Mouse (Mus musculus) liver, adult 2 months (tissue): Measurements from ENCODE around the gene Sox5. TPM values are rescaled to one million over a fixed set of nuclear protein-coding genes. Genes with fewer than 3 reads are reported as not detected.

Experiments
- DNase-seq: peaks from one replicate; pipeline ENCODE4 v3.0.0-alpha.2; 2011; ENCODE audit warnings: low read depth, low spot score; ENCODE audit errors: extremely low read depth
- H3K27ac ChIP-seq: fragments of 200-500 bp; replicated peaks from 2 replicates; pipeline ENCODE4 v1.5.1; 2012; ENCODE audit warnings: low read depth, mild to moderate bottlenecking, control low read depth, inconsistent platforms, low read length; ENCODE audit not compliant: insufficient read depth
- H3K27me3 ChIP-seq: fragments of 200-500 bp; 2 replicates; pipeline ENCODE4 v1.6.1; 2012; ENCODE audit warnings: mild to moderate bottlenecking, moderate library complexity, low read length, inconsistent platforms; ENCODE audit not compliant: control insufficient read depth, insufficient read depth
- H3K36me3 ChIP-seq: fragments of 200-500 bp; 2 replicates; pipeline ENCODE4 v1.6.1; 2012; ENCODE audit warnings: low read length, inconsistent platforms; ENCODE audit not compliant: control insufficient read depth, insufficient read depth
- H3K4me1 ChIP-seq: fragments of 200-500 bp; 2 replicates; pipeline ENCODE4 v1.6.1; 2011; ENCODE audit warnings: low read length; ENCODE audit not compliant: control insufficient read depth, insufficient read depth
- H3K4me3 ChIP-seq: fragments of 200-500 bp; 2 replicates; pipeline ENCODE4 v1.5.1; 2011; ENCODE audit warnings: low read depth, mild to moderate bottlenecking, control low read depth, low read length, moderate library complexity; ENCODE audit not compliant: insufficient read depth
- H3K79me2 ChIP-seq: fragments of 200-500 bp; 2 replicates; pipeline ENCODE4 v1.6.1; 2012; ENCODE audit warnings: inconsistent platforms, mild to moderate bottlenecking, low read length, moderate library complexity; ENCODE audit not compliant: control insufficient read depth, insufficient read depth
- H3K9ac ChIP-seq: fragments of 200-500 bp; 2 replicates; pipeline ENCODE4 v1.6.1; 2012; ENCODE audit warnings: low read depth, mild to moderate bottlenecking, control low read depth, inconsistent platforms, low read length
- CTCF ChIP-seq: fragments of 200-500 bp; IDR thresholded peaks from 2 replicates; pipeline ENCODE4 v1.5.1; 2011; ENCODE audit warnings: low read depth, low read length, control low read depth
- POLR2A ChIP-seq: fragments of 200-500 bp; IDR thresholded peaks from 2 replicates; pipeline ENCODE4 v1.6.1; 2011; ENCODE audit warnings: low read length, control low read depth; ENCODE audit not compliant: insufficient read depth; ENCODE audit errors: extremely low read depth
- WGBS: fragments of 180-500 bp; shearing (Covaris S2); methylation state at CpG from one replicate; pipeline ENCODE4 v1.1.7; 2018; 5-methylcytosine and 5-hydroxymethylcytosine counted together
- polyA plus RNA-seq: library from polyadenylated mRNA; depleted of rRNA; stranded (reverse); fragments of >200 nt; gene quantifications from 2 replicates; pipeline ENCODE4 v1.2.3, GENCODE M21; 2012
- total RNA-seq: library from RNA; depleted of rRNA; stranded (reverse); fragments of >200 nt; gene quantifications from 2 replicates; pipeline ENCODE4 v1.2.3, GENCODE M21; 2014

Gene Sox5
- total and polyA plus RNA-seq, 2 experiments = 7.5 to 31.6 TPM

GRCm38 (mm10) chr6:143916152-143916735 is 865.5 kb downstream of the Sox5 start:
- no peaks in the 10 kb centered on the region for H3K79me2 ChIP-seq
- WGBS = 86% methylated on average over 10 of the region's 10 CpGs
- TF ChIP-seq POLR2A (no peak), CTCF (no peak)
- no peak overlapping the region for H3K27ac ChIP-seq
- H3K27me3 ChIP-seq = no peaks in the 10 kb centered on the region
- no peak overlapping the region for H3K9ac ChIP-seq
- DNase-seq = no peak
- H3K4me3 ChIP-seq = no peak overlapping the region
- no peaks in the 10 kb centered on the region for H3K4me1 ChIP-seq
- no peaks in the 10 kb centered on the region; the same call in 1 of the 2 replicates for H3K36me3 ChIP-seq

- Histone ChIP-seq H3K9ac (no peak overlapping the region), H3K4me1 (no peaks in the 10 kb centered on the region), H3K27ac (no peak overlapping the region), H3K4me3 (no peak overlapping the region), H3K36me3 (no peaks in the 10 kb centered on the region; the same call in 1 of the 2 replicates), H3K79me2 (no peaks in the 10 kb centered on the region), H3K27me3 (no peaks in the 10 kb centered on the region)
- 99% methylated on average over 3 of the region's 3 CpGs for WGBS
- TF ChIP-seq POLR2A (no peak), CTCF (no peak)
- no peak for DNase-seq
Measured at GRCm38 (mm10) chr6:143915686-143916085, 866.1 kb downstream of the Sox5 start.

- no peak for DNase-seq
- Histone ChIP-seq H3K79me2 (no peaks in the 10 kb centered on the region), H3K4me1 (no peaks in the 10 kb centered on the region), H3K27me3 (no peaks in the 10 kb centered on the region), H3K36me3 (no peaks in the 10 kb centered on the region; the same call in 1 of the 2 replicates), H3K4me3 (no peak overlapping the region), H3K27ac (no peak overlapping the region), H3K9ac (no peak overlapping the region)
- TF ChIP-seq POLR2A = no peak
- no peak for TF ChIP-seq CTCF
- 94% methylated on average over 3 of the region's 3 CpGs for WGBS
Measured at GRCm38 (mm10) chr6:143912316-143912715, 869.5 kb downstream of the Sox5 start.

GRCm38 (mm10) chr6:143904693-143905031 is 877.1 kb downstream of the Sox5 start:
- no peak overlapping the region for H3K9ac ChIP-seq
- H3K79me2 ChIP-seq = no peaks in the 10 kb centered on the region
- H3K4me3 ChIP-seq = no peak overlapping the region
- DNase-seq = no peak
- no peaks in the 10 kb centered on the region for H3K4me1 ChIP-seq
- H3K36me3 ChIP-seq = peaks cover 2% of the 10 kb centered on the region; the same call in 1 of the 2 replicates
- H3K27ac ChIP-seq = no peak overlapping the region
- H3K27me3 ChIP-seq = no peaks in the 10 kb centered on the region
- no peak for TF ChIP-seq POLR2A
- TF ChIP-seq CTCF = no peak

- Histone ChIP-seq H3K27ac (no peak overlapping the region), H3K9ac (no peak overlapping the region), H3K4me3 (no peak overlapping the region), H3K79me2 (no peaks in the 10 kb centered on the region), H3K36me3 (peaks cover 4% of the 10 kb centered on the region; the same call in 1 of the 2 replicates), H3K27me3 (no peaks in the 10 kb centered on the region), H3K4me1 (no peaks in the 10 kb centered on the region)
- DNase-seq = no peak
- TF ChIP-seq POLR2A (no peak), CTCF (no peak)
- WGBS = 92% methylated on average over 10 of the region's 10 CpGs
Measured at GRCm38 (mm10) chr6:143903981-143904692, 877.6 kb downstream of the Sox5 start.

DNA sequence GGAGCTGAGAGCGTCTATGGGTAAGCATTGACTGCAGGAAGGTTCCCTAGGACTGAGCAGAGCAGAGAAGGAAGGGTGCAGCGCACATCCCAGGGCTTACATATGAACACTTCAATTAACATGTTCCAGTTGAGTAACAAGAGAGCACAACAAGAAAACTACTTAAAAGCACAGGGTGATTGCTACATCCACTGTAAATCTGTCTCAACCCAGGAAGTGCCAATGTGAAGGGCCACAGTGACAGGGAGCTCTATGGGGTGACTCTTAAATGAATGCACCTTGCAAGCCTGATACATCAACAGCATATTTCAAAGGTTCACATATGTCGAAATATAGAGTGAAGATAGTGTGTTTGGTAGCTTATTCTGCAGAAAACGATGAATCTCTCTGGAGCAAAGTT is 880.9 kb downstream of the Sox5 start:
- no peak overlapping the region for H3K4me3 ChIP-seq
- H3K4me1 ChIP-seq = no peaks in the 10 kb centered on the region
- 90% methylated on average over 4 of the region's 4 CpGs for WGBS
- no peak for DNase-seq
- 0 out of 2 replicates have a peak, but pooled peaks cover 3% of the 10 kb centered on the region for H3K36me3 ChIP-seq
- no peaks in the 10 kb centered on the region for H3K79me2 ChIP-seq
- TF ChIP-seq POLR2A (no peak), CTCF (no peak)
- no peak overlapping the region for H3K27ac ChIP-seq
- H3K27me3 ChIP-seq = no peaks in the 10 kb centered on the region
- H3K9ac ChIP-seq = no peak overlapping the region
